Mouse (Mus musculus): ENCODE measurements around the gene Dpp8. TPM values are rescaled to one million over a fixed set of nuclear protein-coding genes. Genes with fewer than 3 reads are reported as not detected.
A peak's percentile ranks its signal among the peaks of the same experiment; 100 is the strongest.

The Dpp8 gene
- total and polyA plus RNA-seq, 2 experiments from 2014 or later, result 28.1 to 86.9 TPM

- Histone ChIP-seq H3K4me3 (ENCODE audit: low read depth, low read length) (no peak overlapping the region), H3K27ac (ENCODE audit: low read depth, low read length) (no peak overlapping the region), H3K27me3 (ENCODE audit: insufficient read depth, low read length) (no peaks in the 10 kb centered on the region), H3K9ac (replicated peaks; ENCODE audit: low read length, poor library complexity, severe bottlenecking) (no peak overlapping the region), H3K4me2 (ENCODE audit: low read depth, low read length, poor library complexity, severe bottlenecking) (no peak overlapping the region), H3K4me1 (ENCODE audit: insufficient read depth, low read length) (no peaks in the 10 kb centered on the region), H3K9me3 (ENCODE audit: low read length) (no peaks in the 10 kb centered on the region), H3K36me3 (ENCODE audit: insufficient read depth, low read length) (peaks cover 32% of the 10 kb centered on the region)
- no peak for DNase-seq (ENCODE audit: low spot score)
- ATAC-seq (ENCODE audit: low FRiP score), result no peak
- WGBS, result 95% methylated on average over 5 of the region's 5 CpGs
- peak; percentile 54 for TF ChIP-seq CTCF (IDR thresholded peaks at IDR 0.05)
These were observed 9.2 kb downstream of the Dpp8 start for GRCm38 (mm10) chr9:65041430-65041829.

GRCm38 (mm10) chr9:65046993-65047392, 14.8 kb downstream of the Dpp8 start:
- H3K9ac ChIP-seq (replicated peaks; ENCODE audit: low read length, poor library complexity, severe bottlenecking), result no peak overlapping the region
- H3K36me3 ChIP-seq (ENCODE audit: insufficient read depth, low read length), result peaks cover 43% of the 10 kb centered on the region
- no peak overlapping the region for H3K4me2 ChIP-seq (ENCODE audit: low read depth, low read length, poor library complexity, severe bottlenecking)
- H3K27me3 ChIP-seq (ENCODE audit: insufficient read depth, low read length), result no peaks in the 10 kb centered on the region
- H3K9me3 ChIP-seq (ENCODE audit: low read length), result no peaks in the 10 kb centered on the region
- H3K27ac ChIP-seq (ENCODE audit: low read depth, low read length), result no peak overlapping the region
- no peak for TF ChIP-seq CTCF (IDR thresholded peaks at IDR 0.05)
- WGBS, result 94% methylated on average over 1 of the region's 1 CpGs
- ATAC-seq (ENCODE audit: low FRiP score) (no peak), DNase-seq (ENCODE audit: low spot score) (no peak)
- no peaks in the 10 kb centered on the region for H3K4me1 ChIP-seq (ENCODE audit: insufficient read depth, low read length)
- no peak overlapping the region for H3K4me3 ChIP-seq (ENCODE audit: low read depth, low read length)

GRCm38 (mm10) chr9:65049422-65049821, 17.2 kb downstream of the Dpp8 start:
- 96% methylated on average over 5 of the region's 5 CpGs for WGBS
- no peak for DNase-seq (ENCODE audit: low spot score)

DNA sequence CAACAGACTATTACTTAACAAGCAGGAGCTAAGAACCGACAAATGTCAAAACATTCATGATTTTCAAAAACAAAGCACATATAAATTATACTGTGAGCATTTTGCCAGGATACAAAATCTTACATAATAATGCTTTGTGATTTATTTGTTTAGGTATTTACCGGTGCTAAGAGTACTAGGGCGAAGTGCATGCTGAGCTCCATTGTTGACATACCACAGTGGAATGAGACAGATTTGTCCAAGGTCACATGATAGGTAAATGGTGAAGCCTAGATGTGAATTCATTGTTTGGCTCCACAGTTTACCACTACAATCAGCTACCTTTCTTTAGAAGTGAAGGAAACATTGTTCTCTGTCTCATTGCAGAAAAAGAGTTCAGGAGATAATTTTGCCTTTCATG, 18.8 kb downstream of the Dpp8 start:
- no peak overlapping the region for H3K27ac ChIP-seq (ENCODE audit: low read depth, low read length)
- DNase-seq (ENCODE audit: low spot score) (no peak), ATAC-seq (ENCODE audit: low FRiP score) (no peak)
- no peak for TF ChIP-seq CTCF (IDR thresholded peaks at IDR 0.05)
- 96% methylated on average over 3 of the region's 3 CpGs for WGBS
- no peak overlapping the region for H3K9ac ChIP-seq (replicated peaks; ENCODE audit: low read length, poor library complexity, severe bottlenecking)
- H3K4me1 ChIP-seq (ENCODE audit: insufficient read depth, low read length), result no peaks in the 10 kb centered on the region
- no peaks in the 10 kb centered on the region for H3K27me3 ChIP-seq (ENCODE audit: insufficient read depth, low read length)
- peaks cover 57% of the 10 kb centered on the region for H3K36me3 ChIP-seq (ENCODE audit: insufficient read depth, low read length)
- no peak overlapping the region for H3K4me3 ChIP-seq (ENCODE audit: low read depth, low read length)
- H3K4me2 ChIP-seq (ENCODE audit: low read depth, low read length, poor library complexity, severe bottlenecking), result no peak overlapping the region
- no peaks in the 10 kb centered on the region for H3K9me3 ChIP-seq (ENCODE audit: low read length)

More at GRCm38 (mm10) chr9:65049422-65049821, 17.2 kb downstream of the Dpp8 start:
- no peak for ATAC-seq (ENCODE audit: low FRiP score)
- no peaks in the 10 kb centered on the region for H3K27me3 ChIP-seq (ENCODE audit: insufficient read depth, low read length)
- no peaks in the 10 kb centered on the region for H3K4me1 ChIP-seq (ENCODE audit: insufficient read depth, low read length)
- H3K9ac ChIP-seq (replicated peaks; ENCODE audit: low read length, poor library complexity, severe bottlenecking), result no peak overlapping the region
- H3K27ac ChIP-seq (ENCODE audit: low read depth, low read length), result no peak overlapping the region
- H3K9me3 ChIP-seq (ENCODE audit: low read length), result no peaks in the 10 kb centered on the region
- TF ChIP-seq CTCF (IDR thresholded peaks at IDR 0.05), result no peak
- no peak overlapping the region for H3K4me2 ChIP-seq (ENCODE audit: low read depth, low read length, poor library complexity, severe bottlenecking)
- no peak overlapping the region for H3K4me3 ChIP-seq (ENCODE audit: low read depth, low read length)
- H3K36me3 ChIP-seq (ENCODE audit: insufficient read depth, low read length), result peaks cover 50% of the 10 kb centered on the region

- WGBS, result 94% methylated on average over 7 of the region's 7 CpGs
- no peak overlapping the region for H3K27ac ChIP-seq (ENCODE audit: low read depth, low read length)
- ATAC-seq (ENCODE audit: low FRiP score) (no peak), DNase-seq (ENCODE audit: low spot score) (no peak)
- peaks cover 41% of the 10 kb centered on the region for H3K36me3 ChIP-seq (ENCODE audit: insufficient read depth, low read length)
- H3K27me3 ChIP-seq (ENCODE audit: insufficient read depth, low read length), result no peaks in the 10 kb centered on the region
- H3K9ac ChIP-seq (replicated peaks; ENCODE audit: low read length, poor library complexity, severe bottlenecking), result no peak overlapping the region
- no peak overlapping the region for H3K4me3 ChIP-seq (ENCODE audit: low read depth, low read length)
- H3K4me2 ChIP-seq (ENCODE audit: low read depth, low read length, poor library complexity, severe bottlenecking), result no peak overlapping the region
- no peaks in the 10 kb centered on the region for H3K9me3 ChIP-seq (ENCODE audit: low read length)
- no peak for TF ChIP-seq CTCF (IDR thresholded peaks at IDR 0.05)
- no peaks in the 10 kb centered on the region for H3K4me1 ChIP-seq (ENCODE audit: insufficient read depth, low read length)
These were observed 32.0 kb downstream of the Dpp8 start for GRCm38 (mm10) chr9:65064251-65064650.

GRCm38 (mm10) chr9:65070587-65070986, 38.4 kb downstream of the Dpp8 start:
- H3K27ac ChIP-seq (ENCODE audit: low read depth, low read length), result no peak overlapping the region
- H3K4me2 ChIP-seq (ENCODE audit: low read depth, low read length, poor library complexity, severe bottlenecking), result no peak overlapping the region
- TF ChIP-seq CTCF (IDR thresholded peaks at IDR 0.05), result no peak
- H3K4me1 ChIP-seq (ENCODE audit: insufficient read depth, low read length), result no peaks in the 10 kb centered on the region
- no peaks in the 10 kb centered on the region for H3K27me3 ChIP-seq (ENCODE audit: insufficient read depth, low read length)
- no peak overlapping the region for H3K4me3 ChIP-seq (ENCODE audit: low read depth, low read length)
- DNase-seq (ENCODE audit: low spot score) (no peak), ATAC-seq (ENCODE audit: low FRiP score) (no peak)
- WGBS, result 94% methylated on average over 3 of the region's 3 CpGs
- no peak overlapping the region for H3K9ac ChIP-seq (replicated peaks; ENCODE audit: low read length, poor library complexity, severe bottlenecking)
- H3K36me3 ChIP-seq (ENCODE audit: insufficient read depth, low read length), result peaks cover 37% of the 10 kb centered on the region
- H3K9me3 ChIP-seq (ENCODE audit: low read length), result no peaks in the 10 kb centered on the region
